Mouse (Mus musculus): ENCODE results near the gene Rab29.
"Not testable (repeated sequence)": the region's sequence is repeated elsewhere in the genome, so short reads cannot be mapped to it uniquely, and the experiment has no call there.

Gene Rab29

GRCm38 (mm10) chr1:131866304-131866999, 572 bp upstream of the Rab29 start:
- no peak for DNase-seq

GRCm38 (mm10) chr1:131867946-131868290, 894 bp downstream of the Rab29 start:
- DNase-seq, result no peak

DNA sequence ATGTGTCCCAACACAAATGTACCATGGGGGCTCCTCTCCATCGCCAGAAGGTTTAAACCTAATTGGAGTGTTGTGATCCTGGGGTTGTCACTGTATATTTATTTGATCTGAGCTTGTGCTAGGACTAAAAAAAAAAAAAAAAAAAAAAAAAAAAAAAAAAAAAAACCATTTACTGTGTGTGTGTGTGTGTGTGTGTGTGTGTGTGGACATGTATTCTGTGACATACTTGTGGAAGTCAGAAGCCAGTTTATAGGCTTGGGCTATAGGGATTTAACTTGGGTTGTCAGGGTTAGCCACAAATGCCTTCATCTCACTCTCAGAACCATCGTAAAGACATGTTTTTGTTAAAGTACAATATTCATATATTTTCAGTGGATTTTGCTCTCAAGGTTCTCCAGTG, 2.5 kb downstream of the Rab29 start:
- no peak for DNase-seq

- no peak for DNase-seq
These were observed 5.8 kb downstream of the Rab29 start for GRCm38 (mm10) chr1:131872856-131873255.

- DNase-seq, result no peak
These were observed 12.8 kb downstream of the Rab29 start for GRCm38 (mm10) chr1:131879816-131880215.

DNA sequence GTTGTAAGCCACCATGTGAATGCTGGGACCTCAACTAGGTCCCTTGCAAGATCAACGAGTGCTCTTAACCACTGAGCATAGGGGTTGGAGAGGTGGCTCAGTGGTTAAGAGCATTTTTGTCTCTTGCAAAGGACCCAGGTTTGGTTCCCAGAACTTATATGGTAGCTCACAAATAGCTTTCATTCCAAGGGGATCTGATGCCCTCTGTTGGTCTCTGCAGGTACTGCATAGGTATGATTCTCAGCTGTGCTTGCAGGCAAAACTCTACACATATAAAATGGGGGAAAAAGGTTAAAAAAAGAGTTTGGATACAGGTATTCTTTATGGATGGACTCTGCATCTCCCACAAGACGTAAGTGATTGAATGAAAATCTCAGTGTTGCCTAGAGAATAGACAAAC, 15.8 kb downstream of the Rab29 start:
- no peak for DNase-seq

DNA sequence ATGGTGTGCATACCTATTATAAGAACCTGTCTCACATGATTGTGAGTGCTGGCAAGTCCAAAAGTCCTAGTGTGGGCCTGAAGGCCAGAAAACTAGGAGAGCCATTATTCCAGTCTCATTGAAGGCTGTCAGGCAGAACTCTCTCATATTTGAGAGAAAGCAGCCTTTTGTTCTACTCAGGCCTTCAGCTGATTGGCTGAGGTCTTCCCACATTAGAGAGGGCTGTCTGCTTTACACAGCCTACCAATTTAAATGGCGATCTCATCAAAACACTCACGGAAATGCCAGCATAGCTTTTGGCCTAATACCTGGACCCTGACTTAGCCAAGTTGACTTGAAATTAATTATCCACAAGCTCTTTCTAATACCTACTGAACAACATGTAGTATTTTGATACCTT, 19.1 kb downstream of the Rab29 start:
- DNase-seq, result no peak

- DNase-seq, result no peak
These were observed 19.6 kb downstream of the Rab29 start for GRCm38 (mm10) chr1:131886641-131887040.

GRCm38 (mm10) chr1:131890043-131890658, 23.1 kb downstream of the Rab29 start:
- no peak for DNase-seq

DNA sequence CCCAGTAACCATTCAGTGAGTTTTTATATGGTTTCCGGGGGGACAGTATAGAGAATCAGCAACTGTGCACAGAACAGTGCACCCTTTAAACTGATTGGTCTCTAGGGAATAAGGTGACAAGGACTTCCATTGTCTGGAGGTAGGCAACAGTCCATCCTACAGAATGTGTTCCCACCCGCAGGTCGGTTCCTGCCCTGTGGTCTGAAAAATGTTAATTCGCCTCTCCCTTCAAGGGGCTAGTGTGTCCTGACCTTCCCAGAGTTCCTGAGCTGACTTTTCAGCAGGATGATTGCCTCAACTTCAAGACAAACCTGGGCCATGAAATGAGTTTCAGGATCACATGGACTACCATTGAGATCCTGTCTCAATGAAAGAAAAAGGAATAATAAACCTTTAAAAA, 24.4 kb downstream of the Rab29 start:
- no peak for DNase-seq

GRCm38 (mm10) chr1:131902679-131903078, 35.7 kb downstream of the Rab29 start:
- DNase-seq, result no peak

- no peak for DNase-seq
These were observed 36.2 kb downstream of the Rab29 start for GRCm38 (mm10) chr1:131903251-131903650.

GRCm38 (mm10) chr1:131905497-131905896, 38.5 kb downstream of the Rab29 start:
- DNase-seq, result no peak

DNA sequence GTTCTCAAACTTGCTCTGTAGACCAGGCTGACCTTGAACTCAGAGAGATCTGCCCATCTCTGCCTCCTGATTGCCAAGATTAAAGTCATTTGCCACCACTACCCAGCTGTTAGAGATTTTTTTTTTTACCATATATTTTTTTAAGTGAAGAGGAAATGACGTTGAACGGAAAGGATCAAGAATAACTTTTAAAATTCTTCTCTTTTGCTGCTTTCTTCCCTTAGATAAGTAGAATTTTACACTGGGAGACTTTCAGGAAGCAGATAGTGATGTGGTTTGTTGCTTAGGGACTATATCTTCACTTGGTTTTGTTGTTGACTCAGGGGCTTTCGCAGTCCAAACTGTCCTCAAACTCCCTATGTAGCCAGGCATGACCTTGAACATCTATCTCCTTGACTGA, 41.4 kb downstream of the Rab29 start:
- DNase-seq, result no peak

GRCm38 (mm10) chr1:131909236-131909635, 42.2 kb downstream of the Rab29 start:
- not testable (repeated sequence) for DNase-seq

- peak; percentile 100 for DNase-seq
These were observed 43.1 kb downstream of the Rab29 start, which contains the start of gene Nucks1 for GRCm38 (mm10) chr1:131910001-131910648. Gene Nucks1 (plus strand): TSS chr1:131910534.

DNA sequence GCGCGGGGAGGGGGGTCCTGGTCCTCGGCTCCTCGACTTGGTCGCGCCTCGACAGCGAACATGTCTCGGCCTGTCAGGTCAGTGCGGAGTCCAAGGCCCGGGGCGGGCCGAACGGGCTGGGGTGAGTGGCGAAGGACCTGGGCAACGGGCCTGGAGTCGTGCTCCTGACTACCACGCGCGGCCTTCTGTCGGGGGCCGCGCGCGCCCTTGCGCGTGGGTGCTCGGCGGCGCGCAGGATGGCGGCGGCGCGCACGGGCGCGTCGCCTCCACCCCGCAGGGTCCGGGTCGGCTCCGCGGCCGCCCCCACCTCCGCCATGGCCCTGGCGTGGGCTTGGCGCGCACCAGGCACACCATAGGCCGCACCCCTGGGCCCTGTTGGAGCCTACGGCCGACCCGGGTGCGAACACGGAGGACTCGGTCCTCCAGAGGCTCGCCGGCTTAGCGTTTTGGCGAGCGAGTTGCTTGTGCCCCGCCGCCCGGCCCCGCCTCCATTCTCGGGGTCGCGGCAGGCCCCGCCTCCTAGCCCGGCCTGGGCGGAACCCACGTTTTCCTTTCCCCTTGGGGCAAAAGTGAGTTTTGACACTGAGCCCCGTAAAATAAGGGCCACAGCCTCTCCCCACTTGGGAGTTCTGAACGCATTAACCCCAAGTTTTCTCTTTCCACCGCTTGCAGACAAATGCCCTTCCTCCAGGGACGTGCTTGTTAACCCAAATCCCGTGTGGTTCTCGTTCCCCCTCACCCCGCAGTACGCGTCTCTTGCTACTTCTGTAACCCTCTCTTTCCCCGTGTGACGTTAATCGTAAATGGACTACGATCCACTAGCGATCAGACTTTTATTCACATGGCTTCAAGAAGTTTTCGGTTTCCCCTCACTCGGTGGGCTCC, 43.9 kb downstream of the Rab29 start:
- DNase-seq, result peak; percentile 78

GRCm38 (mm10) chr1:131917634-131918033, 50.6 kb downstream of the Rab29 start:
- DNase-seq, result no peak

GRCm38 (mm10) chr1:131919052-131919451, 52.0 kb downstream of the Rab29 start:
- DNase-seq, result no peak

GRCm38 (mm10) chr1:131922100-131922499, 55.1 kb downstream of the Rab29 start:
- DNase-seq, result no peak
